Mouse (Mus musculus) embryonic fibroblast, embryonic 13.5 days (primary cell): ENCODE measurements around the gene Tvp23a. TPM values are rescaled to one million over a fixed set of nuclear protein-coding genes. Genes with fewer than 3 reads are reported as not detected.

Source experiments
- H3K27ac ChIP-seq: 2 replicates; pipeline ENCODE4 v1.5.1; 2012; ENCODE audit warnings: low read length, control low read depth, inconsistent platforms; ENCODE audit not compliant: insufficient read depth
- H3K4me1 ChIP-seq: 2 replicates; pipeline ENCODE4 v1.6.1; 2011; ENCODE audit warnings: low read length; ENCODE audit not compliant: control insufficient read depth, insufficient read depth
- H3K4me3 ChIP-seq: 2 replicates; pipeline ENCODE4 v1.5.1; 2011; ENCODE audit warnings: mild to moderate bottlenecking, control low read depth, low read length; ENCODE audit not compliant: insufficient read depth
- CTCF ChIP-seq: IDR thresholded peaks from 2 replicates; pipeline ENCODE4 v1.5.1; 2011; ENCODE audit warnings: mild to moderate bottlenecking, control low read depth, low read length, moderate library complexity, borderline replicate concordance; ENCODE audit not compliant: insufficient read depth
- POLR2A ChIP-seq: IDR thresholded peaks from 2 replicates; pipeline ENCODE4 v1.6.1; 2011; ENCODE audit warnings: low read depth, mild to moderate bottlenecking, control low read depth, low read length, moderate library complexity
- polyA plus RNA-seq: library from polyadenylated mRNA; stranded (reverse); fragments of >200 nt; gene quantifications from 2 replicates; pipeline ENCODE4 v1.2.4, GENCODE M21; 2011; ENCODE audit warnings: low read depth; ENCODE audit not compliant: missing spikeins, insufficient read length

The Tvp23a gene
- polyA plus RNA-seq, 1 experiment: 15.0 TPM

DNA sequence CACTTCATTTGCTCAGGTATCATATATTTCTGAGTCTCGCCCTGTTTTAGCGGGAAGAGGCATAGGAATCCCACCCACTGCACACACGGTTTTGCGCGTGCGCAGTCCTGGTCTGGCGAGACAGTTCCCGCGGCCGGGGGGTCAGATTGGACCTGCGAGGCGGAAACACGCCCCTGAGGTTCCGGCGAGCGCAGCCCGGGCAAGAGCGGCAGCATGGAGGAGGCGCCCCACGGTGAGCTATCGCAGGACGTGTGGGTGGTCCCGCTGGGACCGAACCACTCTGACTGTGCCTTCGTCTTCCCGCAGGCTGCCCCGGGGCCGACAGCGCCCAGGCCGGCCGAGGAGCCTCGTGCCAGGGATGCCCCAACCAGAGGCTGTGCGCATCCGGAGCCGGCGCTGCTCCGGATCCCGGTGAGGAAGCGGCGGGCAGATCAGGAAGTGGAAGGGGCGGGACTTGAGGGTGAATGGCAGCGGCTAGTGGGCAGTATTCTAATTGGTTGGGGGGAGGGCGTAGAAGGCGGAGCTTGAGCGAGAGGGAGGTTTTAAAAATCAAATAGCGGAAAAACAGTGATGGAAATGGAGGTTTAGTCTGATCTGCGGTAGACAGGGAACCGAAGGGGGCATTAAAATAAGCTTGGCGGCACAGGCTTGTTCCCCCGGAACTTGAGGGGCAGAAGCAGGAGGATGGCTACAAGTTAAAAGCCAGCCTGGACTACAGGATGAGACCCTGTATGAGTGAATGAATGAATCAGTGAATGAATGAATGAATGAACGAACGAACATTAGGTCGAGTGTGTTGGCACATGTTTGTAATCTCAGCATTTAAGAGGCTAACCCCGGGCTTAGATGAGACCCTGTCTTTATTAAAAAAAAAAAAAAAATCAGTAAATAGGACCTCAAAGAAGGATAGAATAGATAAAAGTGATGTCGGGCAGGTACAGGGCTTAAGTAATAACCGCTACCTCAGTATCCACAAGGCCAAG, 35.1 kb downstream of the Tvp23a start, which contains the start of gene Nubp1:
Nubp1 (plus strand) TSS at position 185 of the 983 bp plus-strand sequence.
- H3K4me3 ChIP-seq: peak within 1 kb of the TSS; percentile 64
- TF ChIP-seq POLR2A (no peak; the same call in none of the 2 replicates), CTCF (no peak)
- H3K27ac ChIP-seq: peak within 1 kb of the TSS; percentile 90
- peaks cover 6% of the 10 kb centered on the region; the same call in 1 of the 2 replicates for H3K4me1 ChIP-seq

DNA sequence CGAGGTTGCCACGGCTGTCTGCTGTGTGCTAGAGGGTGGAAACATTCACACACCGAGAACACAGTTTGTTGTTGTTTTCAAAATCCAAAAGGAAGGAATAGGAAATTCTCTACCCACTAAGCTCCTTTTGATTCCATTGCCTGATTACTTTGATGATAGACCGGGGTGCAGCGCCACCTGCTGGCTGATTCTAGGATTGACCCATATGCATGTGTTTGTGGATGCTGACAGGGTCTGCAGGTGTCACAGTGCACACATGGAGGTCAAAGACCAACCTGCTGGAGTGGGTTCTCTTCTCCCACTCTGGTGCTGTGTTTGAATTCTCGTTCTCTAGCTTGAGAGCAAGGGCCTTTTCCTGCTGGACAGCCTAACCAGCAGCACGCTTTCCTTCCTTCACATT, 48.0 kb downstream of the Tvp23a start:
- H3K4me3 ChIP-seq: no peak overlapping the region
- H3K27ac ChIP-seq: no peak overlapping the region
- TF ChIP-seq CTCF: peak; percentile 89
- no peak for TF ChIP-seq POLR2A
- H3K4me1 ChIP-seq: no peaks in the 10 kb centered on the region

DNA sequence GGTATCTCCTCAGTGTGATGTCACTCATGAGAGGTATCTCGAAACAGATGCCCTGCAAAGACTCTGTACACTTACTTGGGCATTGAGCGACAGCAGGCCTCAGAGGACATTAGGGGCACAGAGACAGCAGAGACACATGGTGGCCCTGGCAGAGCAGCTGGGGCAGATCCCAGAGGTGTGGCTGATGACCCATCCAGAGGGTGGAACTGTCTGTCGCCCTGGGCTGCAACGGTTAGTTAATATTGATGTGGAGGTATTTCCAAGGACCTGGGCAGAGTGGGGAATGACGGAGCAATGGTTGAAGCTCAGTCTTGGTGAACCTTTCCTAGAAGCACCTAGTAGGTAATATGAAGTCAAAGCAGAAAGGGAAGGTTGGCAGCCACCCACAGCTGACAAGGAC, 48.4 kb downstream of the Tvp23a start:
- Histone ChIP-seq H3K4me1 (no peaks in the 10 kb centered on the region), H3K27ac (no peak overlapping the region), H3K4me3 (no peak overlapping the region)
- no peak for TF ChIP-seq CTCF
- TF ChIP-seq POLR2A: no peak

DNA sequence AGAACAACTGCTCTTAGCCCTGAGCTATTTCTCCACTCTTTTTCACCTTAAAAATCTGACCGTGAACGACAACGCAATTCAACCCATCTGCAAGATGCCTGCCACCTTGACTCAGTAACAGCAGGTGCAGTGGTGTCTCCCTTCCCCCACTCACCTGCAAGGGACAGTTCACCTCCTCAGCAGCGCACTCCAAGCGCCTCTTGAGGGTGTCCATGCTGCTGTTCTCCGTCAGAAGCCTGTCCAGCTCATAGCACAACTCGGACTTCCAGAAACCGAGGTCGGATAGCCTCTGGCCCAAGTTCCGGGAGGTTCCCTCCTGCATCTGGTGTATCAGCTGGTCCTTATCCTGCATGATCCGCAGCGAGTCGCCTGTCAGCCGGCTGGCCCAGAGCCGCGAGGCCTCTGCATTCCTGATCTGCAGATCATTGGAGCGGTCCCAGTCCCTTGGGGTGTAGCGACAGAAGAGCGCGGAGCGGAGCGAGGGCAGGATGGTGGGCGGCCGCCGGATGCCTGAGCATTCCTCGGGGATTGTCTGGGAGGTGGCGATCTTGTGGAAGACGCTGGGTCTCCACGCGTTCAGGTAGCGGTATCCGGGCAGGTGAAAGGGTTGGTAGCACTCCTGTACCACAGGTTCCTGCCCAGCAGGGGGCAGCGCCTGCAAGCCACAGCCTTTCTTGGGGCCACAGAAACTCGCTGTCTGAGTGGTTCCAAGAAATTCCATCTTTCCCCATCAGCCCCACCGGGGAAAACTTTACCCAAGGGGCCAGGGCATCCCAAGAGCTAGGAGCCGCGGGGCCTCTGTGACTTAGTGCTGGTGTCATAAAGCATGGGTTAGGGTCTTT, 52.2 kb downstream of the Tvp23a start, which contains the start of gene Tekt5:
Tekt5 (minus strand) TSS at position 792 of the 842 bp plus-strand sequence.
- TF ChIP-seq POLR2A (no peak), CTCF (0 out of 2 replicates have a peak, but pooled peaks have one; percentile 22)
- Histone ChIP-seq H3K27ac (no peak within 1 kb of the TSS), H3K4me1 (no peaks in the 10 kb centered on the region), H3K4me3 (0 out of 2 replicates have a peak within 1 kb of the TSS, but pooled peaks have one; percentile 1)

DNA sequence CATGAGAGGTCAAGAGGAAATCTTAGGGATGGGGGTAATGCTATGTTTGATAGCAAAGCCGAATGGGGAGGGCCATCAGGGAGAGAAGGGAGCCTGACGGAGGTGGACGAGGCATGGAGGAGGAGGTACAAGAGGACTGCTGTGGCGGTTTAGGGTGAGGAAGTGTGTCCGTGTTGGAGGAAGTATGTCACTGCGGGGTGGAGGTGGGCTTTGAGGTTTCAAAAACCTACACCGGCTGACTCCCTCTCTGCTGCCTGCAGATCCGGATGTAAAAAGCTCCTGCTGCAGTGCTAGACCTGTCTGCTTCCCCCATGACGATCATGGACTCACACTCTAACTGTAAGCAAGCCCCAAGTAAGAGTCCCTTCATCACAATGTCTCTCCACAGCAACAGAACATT, 54.6 kb downstream of the Tvp23a start:
- no peak overlapping the region for H3K4me3 ChIP-seq
- H3K27ac ChIP-seq: no peak overlapping the region
- TF ChIP-seq POLR2A: no peak
- no peak for TF ChIP-seq CTCF
- no peaks in the 10 kb centered on the region for H3K4me1 ChIP-seq

DNA sequence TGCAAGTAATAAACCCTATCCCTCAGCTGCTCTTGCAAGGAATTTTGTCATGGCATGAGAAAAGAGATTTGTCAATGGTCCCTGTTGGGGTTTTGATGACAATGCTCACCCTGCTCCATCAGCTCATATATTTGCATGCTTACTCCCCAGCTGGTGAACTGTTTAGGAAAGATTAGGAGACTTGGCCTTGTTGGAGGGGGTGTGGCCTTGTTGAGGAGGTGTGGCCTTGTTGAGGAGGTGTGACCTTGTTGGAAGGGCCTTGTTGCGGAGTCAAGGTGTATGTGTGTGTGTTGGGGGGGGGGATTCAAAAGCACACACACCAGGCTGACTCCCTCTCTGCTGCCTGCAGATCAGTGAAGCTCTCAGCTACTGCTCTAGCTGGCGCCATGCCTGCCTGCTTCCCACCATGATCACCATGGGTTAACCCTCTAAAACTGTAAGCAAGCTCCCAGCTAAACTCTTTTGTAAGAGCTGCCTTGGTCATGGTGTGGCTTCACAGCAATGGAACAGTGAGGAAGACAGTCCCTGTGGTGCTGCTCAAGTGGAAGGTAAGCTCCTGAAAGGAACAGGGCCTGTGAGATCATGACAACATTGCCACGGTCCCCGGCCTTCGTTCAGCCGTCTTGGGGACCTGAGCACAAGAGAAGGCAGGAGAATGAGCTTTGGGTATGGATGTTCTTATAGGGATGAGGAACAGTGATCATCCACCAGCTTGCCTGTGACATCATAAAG, 58.4 kb downstream of the Tvp23a start:
- TF ChIP-seq POLR2A: no peak
- TF ChIP-seq CTCF: no peak
- Histone ChIP-seq H3K4me3 (no peak overlapping the region), H3K4me1 (no peaks in the 10 kb centered on the region), H3K27ac (no peak overlapping the region)

DNA sequence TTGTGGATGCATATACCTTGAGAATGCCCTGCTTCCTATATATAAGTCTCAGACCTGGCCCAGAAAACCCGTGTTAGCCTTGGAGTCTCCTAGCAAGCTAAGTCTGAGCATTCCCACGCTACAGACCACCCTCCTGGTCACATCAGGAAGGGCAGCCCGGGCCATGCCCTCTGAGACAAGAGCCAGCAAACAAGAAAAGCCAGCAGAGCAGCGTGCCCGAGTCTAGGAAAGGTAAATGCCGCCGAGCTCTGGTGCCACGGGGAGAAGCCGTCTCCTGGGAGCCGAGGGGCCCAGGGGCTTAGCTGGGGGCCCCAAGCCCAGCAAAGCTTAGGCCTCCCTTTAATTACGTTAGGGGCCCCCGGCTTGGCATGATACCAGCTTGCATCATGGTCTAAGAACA, 61.9 kb downstream of the Tvp23a start:
- no peak for TF ChIP-seq POLR2A
- no peak for TF ChIP-seq CTCF
- H3K4me3 ChIP-seq: no peak overlapping the region
- H3K4me1 ChIP-seq: no peaks in the 10 kb centered on the region
- no peak overlapping the region for H3K27ac ChIP-seq

DNA sequence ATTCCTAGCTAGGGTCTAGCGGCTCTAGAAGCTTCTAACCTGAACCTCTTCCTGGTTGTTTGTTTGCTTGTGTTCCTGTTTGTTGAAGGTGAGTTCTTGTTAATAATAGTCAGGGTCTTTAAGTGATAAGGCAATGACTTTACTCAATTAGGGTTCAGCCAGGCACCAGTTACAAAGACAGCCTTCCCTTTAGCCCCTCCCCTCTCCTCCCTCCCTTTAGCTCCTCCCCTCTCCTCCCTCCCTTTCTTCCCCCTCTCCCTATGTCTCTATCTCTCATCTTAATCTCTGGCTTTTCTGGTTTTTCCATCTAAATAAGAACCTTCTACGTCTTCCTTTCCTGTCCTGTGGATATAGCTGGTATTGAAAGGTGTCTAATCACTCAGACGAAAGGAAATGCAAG, 62.6 kb downstream of the Tvp23a start:
- H3K4me1 ChIP-seq: no peaks in the 10 kb centered on the region
- no peak overlapping the region for H3K27ac ChIP-seq
- TF ChIP-seq POLR2A (no peak), CTCF (no peak)
- no peak overlapping the region for H3K4me3 ChIP-seq

DNA sequence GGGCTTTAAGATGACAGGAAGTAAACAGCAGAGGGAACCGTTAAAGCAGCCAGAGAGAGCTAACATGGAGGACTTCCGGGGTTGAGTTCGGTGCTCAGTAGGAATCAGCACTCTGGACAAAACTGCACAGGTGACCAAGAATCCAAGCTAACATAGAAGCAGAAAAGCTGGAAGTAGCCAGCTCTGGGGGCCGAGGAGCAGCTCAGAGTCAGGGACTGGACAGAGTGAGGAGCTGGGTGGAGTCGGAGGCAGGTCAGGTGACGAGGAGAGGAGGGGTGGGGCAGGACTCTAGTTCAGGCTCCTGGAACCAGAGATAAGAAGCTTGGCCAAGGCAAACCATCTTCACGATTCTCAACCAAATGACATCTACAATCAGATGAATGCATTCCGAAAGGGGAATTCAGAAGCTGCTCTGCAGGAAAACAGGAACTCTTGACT, 63.1 kb downstream of the Tvp23a start:
- Histone ChIP-seq H3K4me3 (no peak overlapping the region), H3K27ac (no peak overlapping the region), H3K4me1 (no peaks in the 10 kb centered on the region)
- TF ChIP-seq CTCF: no peak
- no peak for TF ChIP-seq POLR2A
